Mouse (Mus musculus) embryonic facial prominence, embryonic 15.5 days (tissue): ENCODE measurements at regions not wholly inside any gene's neighbourhood (a gene's known extent, or its start where the extent isn't known, plus 50 kb on each side); places are given as distances from the start of the nearest gene placed in this dataset.

ENCODE experiments used
- ATAC-seq: fragments of 200-750 bp; cut with Nextera tagmentation; 2 replicates; pipeline ENCODE4 v1.8.0; 2017; ENCODE audit warnings: low read depth, moderate TSS enrichment; ENCODE audit not compliant: insufficient number of reproducible peaks, low FRiP score, low TSS enrichment
- H3K27ac ChIP-seq: fragments of 300-500 bp; sonication (generic); replicated peaks from 2 replicates; pipeline ENCODE4 v1.5.1; 2015; ENCODE audit warnings: mild to moderate bottlenecking, inconsistent platforms
- H3K27me3 ChIP-seq: fragments of 300-500 bp; sonication (generic); 2 replicates; pipeline ENCODE4 v1.6.1; 2015; ENCODE audit warnings: inconsistent platforms
- H3K36me3 ChIP-seq: fragments of 300-500 bp; sonication (generic); 2 replicates; pipeline ENCODE4 v1.6.1; 2015; ENCODE audit warnings: mild to moderate bottlenecking, inconsistent platforms
- H3K4me1 ChIP-seq: fragments of 300-500 bp; sonication (generic); 2 replicates; pipeline ENCODE4 v1.6.1; 2015; ENCODE audit warnings: inconsistent platforms
- H3K4me2 ChIP-seq: fragments of 300-500 bp; sonication (generic); replicated peaks from 2 replicates; pipeline ENCODE4 v1.6.1; 2015; ENCODE audit warnings: mild to moderate bottlenecking, inconsistent platforms
- H3K4me3 ChIP-seq: fragments of 300-500 bp; sonication (generic); replicated peaks from 2 replicates; pipeline ENCODE4 v1.5.1; 2015; ENCODE audit warnings: mild to moderate bottlenecking, inconsistent platforms
- H3K9ac ChIP-seq: fragments of 300-500 bp; sonication (generic); 2 replicates; pipeline ENCODE4 v1.6.1; 2015; ENCODE audit warnings: inconsistent platforms
- H3K9me3 ChIP-seq: fragments of 300-500 bp; sonication (generic); replicated peaks from 2 replicates; pipeline ENCODE4 v1.6.1; 2016; ENCODE audit warnings: inconsistent platforms
- WGBS: fragments of 180-500 bp; shearing (Covaris S2); methylation state at CpG from one replicate; pipeline ENCODE4 v1.1.7; 2015; 5-methylcytosine and 5-hydroxymethylcytosine counted together

DNA sequence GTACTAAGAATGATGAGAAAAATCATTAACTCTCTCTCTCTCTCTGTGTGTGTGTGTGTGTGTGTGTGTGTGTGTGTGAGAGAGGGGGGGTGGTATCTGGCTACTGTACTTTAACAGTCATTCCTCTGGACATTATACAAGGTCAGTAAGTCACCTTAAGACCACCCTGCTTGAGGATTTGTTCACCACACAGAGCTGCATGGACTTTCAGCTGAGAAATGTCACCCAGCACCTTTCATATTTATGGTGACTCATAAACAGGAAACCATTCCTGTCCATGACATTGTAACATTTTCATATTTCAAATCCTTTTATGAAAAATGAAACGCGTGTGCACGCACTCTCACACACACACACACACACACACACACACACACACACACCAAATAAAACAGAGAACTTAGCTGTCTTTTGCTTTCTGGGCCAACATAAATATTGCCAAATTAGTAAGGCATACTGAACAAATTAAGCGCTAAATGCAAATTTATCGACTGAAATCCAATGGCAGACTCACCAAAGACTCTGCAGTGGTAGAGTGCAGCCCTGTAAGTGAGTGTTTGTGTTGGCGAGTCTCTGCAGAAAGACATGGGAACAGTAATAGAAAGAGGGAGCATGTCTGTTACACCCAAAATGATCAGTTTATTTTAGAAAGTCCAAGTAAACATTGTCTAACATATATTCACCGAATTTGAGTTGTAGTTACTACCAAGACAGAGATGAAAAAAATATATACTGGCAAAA, 277.7 kb downstream of the Osr1 start:
- ATAC-seq: no peak
- 56% methylated on average over 7 of the region's 7 CpGs for WGBS
- H3K27ac ChIP-seq: 0 out of 2 replicates have a peak overlapping the region, but pooled peaks have one; percentile 11
- H3K36me3 ChIP-seq: no peaks in the 10 kb centered on the region
- no peaks in the 10 kb centered on the region for H3K9me3 ChIP-seq
- no peaks in the 10 kb centered on the region for H3K27me3 ChIP-seq
- no peak overlapping the region for H3K4me3 ChIP-seq
- no peak overlapping the region for H3K9ac ChIP-seq
- H3K4me2 ChIP-seq: no peak overlapping the region
- H3K4me1 ChIP-seq: no peaks in the 10 kb centered on the region

DNA sequence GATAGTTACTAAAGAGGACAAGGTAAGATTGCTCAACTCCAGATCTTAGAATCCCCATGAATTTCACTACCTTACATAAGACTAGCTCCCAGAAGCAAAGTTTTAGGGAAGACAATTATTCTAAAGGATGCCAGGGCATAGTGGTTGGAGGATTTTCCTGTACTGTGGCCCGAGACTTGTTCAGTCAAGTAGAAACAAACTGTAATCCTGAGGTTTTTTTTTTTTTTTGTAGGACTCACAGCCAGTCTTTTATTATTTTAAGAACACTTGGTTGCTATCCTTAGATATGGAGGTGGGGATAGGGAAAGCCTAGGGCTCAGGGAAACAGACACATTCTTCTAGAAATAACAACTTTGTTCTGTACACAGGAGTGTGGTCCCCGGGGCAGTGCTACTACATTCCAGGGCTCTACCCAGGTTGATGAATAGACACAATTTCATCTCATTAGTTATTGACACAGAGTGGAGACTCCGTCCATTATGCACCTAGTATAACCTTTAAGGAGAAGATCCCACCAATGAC, 285.6 kb downstream of the Osr1 start:
- Histone ChIP-seq H3K36me3 (no peaks in the 10 kb centered on the region), H3K4me2 (no peak overlapping the region), H3K9ac (no peak overlapping the region), H3K27ac (no peak overlapping the region), H3K9me3 (no peaks in the 10 kb centered on the region), H3K4me3 (no peak overlapping the region), H3K4me1 (no peaks in the 10 kb centered on the region), H3K27me3 (no peaks in the 10 kb centered on the region)
- WGBS: 75% methylated on average over 3 of the region's 3 CpGs
- no peak for ATAC-seq

DNA sequence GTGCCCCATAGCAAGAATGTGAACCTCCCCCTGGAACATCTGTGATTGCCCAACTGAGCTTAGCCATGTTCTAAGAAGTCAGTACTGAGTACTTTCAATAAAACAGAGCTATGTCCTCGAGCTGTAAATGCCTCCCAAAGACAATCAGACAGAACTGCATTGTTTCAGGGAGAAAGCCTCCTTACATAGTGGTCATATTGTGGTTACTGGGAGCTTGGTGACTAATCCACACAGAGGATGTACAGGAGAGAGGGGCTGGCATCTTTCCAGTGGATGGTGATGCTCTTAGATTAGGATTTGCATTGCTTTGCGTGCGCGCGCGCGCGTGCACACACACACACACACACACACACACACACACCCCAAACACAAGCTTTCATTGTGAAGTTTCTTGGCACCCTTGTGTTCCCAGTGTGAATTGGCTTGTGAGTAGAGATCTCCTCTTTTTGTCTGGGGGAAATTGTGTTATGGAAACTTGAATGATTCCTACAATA, 286.3 kb downstream of the Osr1 start:
- no peak overlapping the region for H3K27ac ChIP-seq
- no peak overlapping the region for H3K4me2 ChIP-seq
- ATAC-seq: no peak
- H3K9ac ChIP-seq: no peak overlapping the region
- 92% methylated on average over 8 of the region's 8 CpGs for WGBS
- no peaks in the 10 kb centered on the region for H3K4me1 ChIP-seq
- no peaks in the 10 kb centered on the region for H3K27me3 ChIP-seq
- H3K9me3 ChIP-seq: no peaks in the 10 kb centered on the region
- H3K4me3 ChIP-seq: no peak overlapping the region
- no peaks in the 10 kb centered on the region for H3K36me3 ChIP-seq

DNA sequence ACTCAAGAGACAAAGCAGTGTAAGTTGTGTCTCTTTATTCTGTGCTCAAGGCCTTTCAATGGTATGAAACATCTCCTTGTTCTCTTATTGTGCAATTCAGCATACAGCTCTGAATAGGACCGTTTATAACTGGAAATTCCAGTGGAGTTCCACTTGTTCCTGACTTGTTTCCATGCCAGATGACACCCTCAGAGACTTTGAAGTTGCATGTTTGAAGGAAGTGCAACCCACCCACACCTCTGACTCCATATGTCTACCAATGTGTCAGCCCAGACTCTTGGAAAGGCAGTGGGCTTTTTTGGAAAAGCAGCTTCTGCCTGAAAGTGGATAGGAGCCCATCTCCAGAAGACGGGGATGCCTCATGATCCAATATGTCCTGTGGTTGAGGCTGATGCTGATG, 288.1 kb downstream of the Osr1 start:
- ATAC-seq: no peak
- Histone ChIP-seq H3K27me3 (no peaks in the 10 kb centered on the region), H3K4me1 (no peaks in the 10 kb centered on the region), H3K27ac (no peak overlapping the region), H3K4me3 (no peak overlapping the region), H3K9ac (no peak overlapping the region), H3K36me3 (no peaks in the 10 kb centered on the region), H3K4me2 (no peak overlapping the region), H3K9me3 (no peaks in the 10 kb centered on the region)
- WGBS: 61% methylated on average over 2 of the region's 2 CpGs

DNA sequence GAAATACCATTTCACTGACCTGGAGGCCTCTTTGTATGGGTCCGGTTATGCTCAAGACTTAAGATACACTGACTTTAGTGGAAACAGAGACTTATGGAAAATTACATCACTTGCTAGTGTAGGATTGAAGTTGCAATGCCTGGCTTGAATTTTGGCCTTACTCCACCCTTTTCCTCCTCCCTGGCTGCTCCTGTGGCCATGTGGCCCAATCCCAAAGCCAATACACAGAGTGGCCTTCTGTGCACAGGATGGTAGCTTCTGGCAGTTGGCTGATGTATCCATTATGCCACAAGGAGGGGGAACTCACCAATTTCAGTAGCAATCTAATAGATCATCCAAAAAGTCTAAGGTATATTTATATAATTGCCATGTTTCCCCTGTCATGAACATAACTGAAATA, 292.4 kb downstream of the Osr1 start:
- 96% methylated on average over 1 of the region's 1 CpGs for WGBS
- no peak for ATAC-seq
- no peak overlapping the region for H3K9ac ChIP-seq
- H3K36me3 ChIP-seq: no peaks in the 10 kb centered on the region
- no peaks in the 10 kb centered on the region for H3K4me1 ChIP-seq
- H3K27me3 ChIP-seq: no peaks in the 10 kb centered on the region
- H3K27ac ChIP-seq: no peak overlapping the region
- H3K9me3 ChIP-seq: no peaks in the 10 kb centered on the region
- H3K4me3 ChIP-seq: no peak overlapping the region
- H3K4me2 ChIP-seq: no peak overlapping the region

DNA sequence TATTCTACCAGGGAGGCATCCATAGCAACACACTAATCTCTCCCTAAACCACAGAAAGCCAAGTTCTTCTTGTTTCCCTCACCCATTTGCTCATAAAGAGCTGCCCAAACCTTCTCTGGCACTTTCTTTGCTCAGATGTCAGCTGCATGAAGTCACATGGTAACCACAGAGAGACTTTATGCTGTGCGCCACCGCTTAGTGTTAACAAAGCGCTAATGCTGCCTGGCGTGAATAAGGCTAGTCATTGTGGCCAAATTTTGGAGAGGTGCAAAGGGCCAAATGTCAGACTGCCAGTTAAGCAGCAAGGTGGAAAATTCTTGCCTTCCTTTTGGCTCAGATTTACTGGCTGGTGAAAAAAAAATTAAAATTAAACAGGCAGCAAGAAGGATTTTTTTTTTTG, 302.3 kb downstream of the Osr1 start:
- WGBS: 89% methylated on average over 4 of the region's 4 CpGs
- Histone ChIP-seq H3K9me3 (no peaks in the 10 kb centered on the region), H3K4me2 (no peak overlapping the region), H3K27me3 (no peaks in the 10 kb centered on the region), H3K4me1 (no peaks in the 10 kb centered on the region), H3K9ac (no peak overlapping the region), H3K4me3 (no peak overlapping the region), H3K36me3 (no peaks in the 10 kb centered on the region), H3K27ac (no peak overlapping the region)
- ATAC-seq: no peak

DNA sequence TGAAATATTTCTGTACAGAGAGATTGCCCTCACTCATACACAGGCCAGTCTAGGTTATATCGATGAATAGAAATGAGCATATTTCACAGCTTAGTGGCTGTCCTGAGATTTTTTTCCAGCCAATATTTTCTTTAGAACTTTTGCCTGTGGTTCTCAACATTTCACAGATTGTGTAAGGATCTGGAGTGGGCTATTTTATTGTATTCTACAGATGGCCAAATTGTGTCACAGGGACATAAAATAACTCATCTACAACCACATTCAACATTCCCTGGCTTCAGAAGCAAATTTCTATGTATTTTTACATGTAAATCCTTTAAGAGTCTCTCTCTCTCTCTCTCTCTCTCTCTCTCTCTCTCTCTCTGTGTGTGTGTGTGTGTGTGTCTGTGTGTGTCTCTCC, 303.3 kb downstream of the Osr1 start:
- H3K4me2 ChIP-seq: no peak overlapping the region
- H3K4me1 ChIP-seq: no peaks in the 10 kb centered on the region
- no peaks in the 10 kb centered on the region for H3K27me3 ChIP-seq
- no peak overlapping the region for H3K9ac ChIP-seq
- 88% methylated on average over 1 of the region's 1 CpGs for WGBS
- ATAC-seq: no peak
- H3K27ac ChIP-seq: no peak overlapping the region
- no peak overlapping the region for H3K4me3 ChIP-seq
- no peaks in the 10 kb centered on the region for H3K9me3 ChIP-seq
- no peaks in the 10 kb centered on the region for H3K36me3 ChIP-seq

DNA sequence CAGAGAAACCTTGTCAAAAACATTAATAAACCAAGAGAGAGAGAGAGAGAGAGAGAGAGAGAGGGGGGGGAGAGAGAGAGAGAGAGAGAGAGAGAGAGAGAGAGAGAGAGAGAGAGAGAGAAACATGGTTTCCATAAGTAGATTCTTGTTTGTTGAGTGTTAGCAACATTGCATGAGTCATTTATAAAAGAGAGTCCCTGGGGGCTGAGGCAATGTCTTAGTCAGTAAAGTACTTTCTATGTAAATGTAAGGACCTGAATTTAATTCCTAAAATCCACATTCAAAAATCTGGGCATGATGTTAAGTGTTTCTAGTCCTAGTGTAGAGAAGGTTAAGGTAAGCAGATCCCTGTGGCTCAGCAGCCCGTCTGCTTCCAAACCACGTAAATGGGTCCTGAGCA, 304.9 kb downstream of the Osr1 start:
- Histone ChIP-seq H3K36me3 (no peaks in the 10 kb centered on the region), H3K9me3 (no peaks in the 10 kb centered on the region), H3K27me3 (no peaks in the 10 kb centered on the region), H3K9ac (no peak overlapping the region), H3K4me2 (no peak overlapping the region), H3K27ac (no peak overlapping the region), H3K4me3 (no peak overlapping the region), H3K4me1 (no peaks in the 10 kb centered on the region)
- no peak for ATAC-seq
- 73% methylated on average over 2 of the region's 2 CpGs for WGBS

DNA sequence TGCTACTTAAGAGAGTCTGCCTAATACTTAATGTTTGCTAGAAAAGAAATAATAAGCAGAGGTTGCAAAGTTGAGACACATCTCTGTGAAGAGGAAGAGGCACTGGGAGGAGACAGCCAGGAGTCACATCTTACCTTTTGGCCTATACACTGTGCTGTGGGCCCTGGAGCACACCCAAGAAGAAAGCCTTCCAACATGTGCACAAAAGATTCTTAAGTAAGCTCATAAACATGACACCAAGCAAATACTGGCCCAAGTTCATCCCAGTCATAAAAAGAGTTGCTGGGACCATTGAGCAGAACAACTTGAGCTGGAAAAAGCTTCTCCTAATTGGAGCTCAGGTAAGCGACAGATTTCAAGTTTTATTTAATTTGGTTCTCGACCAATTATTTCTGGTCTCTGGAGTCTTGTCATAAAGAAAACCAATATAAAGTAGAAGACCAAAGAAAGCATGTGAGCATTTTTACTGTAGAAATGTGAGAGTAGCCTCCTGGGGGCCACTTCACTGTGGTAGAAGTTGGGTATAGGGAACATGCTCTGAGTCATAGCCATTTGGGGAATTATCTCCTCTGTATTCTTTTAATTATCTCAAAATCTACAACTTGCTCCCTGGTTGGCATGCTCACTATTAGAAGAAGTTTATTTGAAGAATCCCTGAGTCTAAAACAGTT, 312.2 kb downstream of the Osr1 start:
- Histone ChIP-seq H3K27me3 (no peaks in the 10 kb centered on the region), H3K4me2 (no peak overlapping the region), H3K9me3 (no peaks in the 10 kb centered on the region), H3K36me3 (no peaks in the 10 kb centered on the region), H3K9ac (no peak overlapping the region), H3K4me3 (no peak overlapping the region), H3K4me1 (no peaks in the 10 kb centered on the region), H3K27ac (no peak overlapping the region)
- 90% methylated on average over 2 of the region's 2 CpGs for WGBS
- ATAC-seq: no peak

DNA sequence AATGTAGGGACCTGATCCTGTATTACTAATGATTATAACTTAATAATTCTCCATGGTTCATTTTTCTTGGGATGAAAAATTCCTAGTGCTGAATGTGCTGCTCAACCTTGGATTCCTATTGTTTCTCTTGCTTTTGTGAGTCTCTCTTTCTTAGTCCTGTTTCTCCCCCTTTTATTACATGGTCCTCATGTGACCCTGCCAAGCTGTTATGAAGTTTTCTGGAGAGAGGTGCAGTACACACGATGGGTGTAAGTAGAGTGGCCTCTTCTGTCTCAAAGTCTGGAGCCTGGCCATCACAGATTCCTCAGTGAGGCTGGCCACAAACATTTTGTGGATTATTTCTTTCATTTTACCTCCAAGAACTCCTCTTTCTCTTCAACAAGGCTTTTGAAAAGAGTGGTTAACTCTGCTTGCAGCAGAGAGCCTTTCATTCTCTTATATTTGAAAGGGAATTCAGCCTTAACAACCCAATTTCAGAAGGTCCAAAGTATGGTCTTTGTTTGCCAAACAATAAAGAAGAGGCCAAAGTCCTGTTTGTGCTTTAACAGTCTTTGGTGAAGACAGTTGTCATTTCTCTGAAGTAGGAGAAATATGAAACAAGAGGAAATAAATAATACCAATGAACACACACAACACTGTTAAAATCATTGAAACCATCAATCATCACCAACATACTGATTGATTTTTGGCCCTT, 313.3 kb downstream of the Osr1 start:
- ATAC-seq: no peak
- Histone ChIP-seq H3K4me3 (no peak overlapping the region), H3K27me3 (no peaks in the 10 kb centered on the region), H3K4me1 (no peaks in the 10 kb centered on the region), H3K27ac (no peak overlapping the region), H3K9me3 (no peaks in the 10 kb centered on the region), H3K36me3 (no peaks in the 10 kb centered on the region), H3K4me2 (no peak overlapping the region), H3K9ac (no peak overlapping the region)
- 57% methylated on average over 1 of the region's 1 CpGs for WGBS

DNA sequence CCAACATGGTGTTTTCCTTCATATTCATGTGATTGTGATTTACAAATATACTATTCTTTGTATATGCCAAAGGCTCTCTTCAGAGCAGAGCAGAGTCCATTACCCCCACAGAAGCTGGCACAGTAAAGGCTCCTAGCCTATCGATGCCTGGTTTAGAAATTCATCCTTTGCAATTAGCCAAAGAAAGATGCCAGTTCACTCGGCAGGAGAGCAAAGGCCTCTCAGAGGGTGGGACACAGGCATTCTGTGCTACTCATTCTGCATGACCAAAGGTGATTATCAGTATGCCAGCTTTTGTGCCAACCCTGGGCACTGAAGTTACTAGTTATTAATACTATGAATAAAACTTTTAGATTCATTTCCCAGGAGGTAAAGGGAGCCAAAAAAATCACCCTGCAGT, 324.6 kb downstream of the Osr1 start:
- Histone ChIP-seq H3K4me2 (no peak overlapping the region), H3K36me3 (no peaks in the 10 kb centered on the region), H3K4me1 (no peaks in the 10 kb centered on the region), H3K9me3 (no peaks in the 10 kb centered on the region), H3K27ac (no peak overlapping the region), H3K4me3 (no peak overlapping the region), H3K9ac (no peak overlapping the region), H3K27me3 (no peaks in the 10 kb centered on the region)
- ATAC-seq: no peak
- 77% methylated on average over 2 of the region's 2 CpGs for WGBS
